Mouse (Mus musculus): Measurements from ENCODE around the gene Ubxn11.

DNA sequence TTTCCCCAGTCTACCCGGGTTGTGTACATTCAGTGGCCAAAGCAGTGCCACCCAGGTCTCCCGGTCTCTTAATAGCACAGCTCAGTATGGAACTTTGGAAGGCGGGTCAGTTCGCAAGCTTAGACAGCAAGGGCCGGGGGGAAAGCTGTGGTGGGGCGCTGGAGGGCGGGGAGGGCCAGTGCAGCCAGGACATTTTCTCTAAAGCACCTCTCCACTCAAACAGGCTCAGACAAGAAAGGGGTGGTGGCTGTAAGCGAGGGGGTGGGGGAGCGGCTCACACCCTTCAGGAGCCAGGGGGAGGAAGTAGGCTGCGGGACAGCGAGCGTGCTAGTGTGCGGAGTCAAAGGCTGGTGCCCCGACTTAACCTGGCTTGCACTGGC lies 26.6 kb downstream of the Ubxn11 start:
- TF ChIP-seq EP300 (IDR thresholded peaks at IDR 0.05; ENCODE audit: low read depth) (no peak), CTCF (IDR thresholded peaks at IDR 0.05; ENCODE audit: low read depth) (no peak)
